Mouse (Mus musculus) erythroblast, embryonic 14.5 days (primary cell): ENCODE data around the gene Axl. TPM values are rescaled to one million over a fixed set of nuclear protein-coding genes. Genes with fewer than 3 reads are reported as not detected.

Experiments
- H3K27me3 ChIP-seq: 2 replicates; pipeline ENCODE4 v1.6.1; 2012; ENCODE audit warnings: inconsistent platforms; ENCODE audit not compliant: control insufficient read depth
- H3K36me3 ChIP-seq: 2 replicates; pipeline ENCODE4 v1.6.1; 2012; ENCODE audit warnings: mild to moderate bottlenecking, inconsistent platforms; ENCODE audit not compliant: control insufficient read depth
- H3K4me1 ChIP-seq: 2 replicates; pipeline ENCODE4 v1.6.1; 2012; ENCODE audit warnings: inconsistent platforms; ENCODE audit not compliant: control insufficient read depth
- H3K4me3 ChIP-seq: replicated peaks from 2 replicates; pipeline ENCODE3; 2012; ENCODE audit warnings: moderate library complexity, mild to moderate bottlenecking, inconsistent platforms
- H3K9me3 ChIP-seq: 2 replicates; pipeline ENCODE4 v1.6.1; 2012; ENCODE audit warnings: low read length, inconsistent platforms, mixed read lengths; ENCODE audit not compliant: control insufficient read depth
- GATA1 ChIP-seq: IDR thresholded peaks from 2 replicates; pipeline ENCODE4 v1.6.1; 2012; ENCODE audit warnings: low read length, inconsistent platforms, mixed read lengths
- TAL1 ChIP-seq: IDR thresholded peaks from 3 replicates; pipeline ENCODE4 v1.6.1; 2012; ENCODE audit warnings: low read length, inconsistent platforms, mixed read lengths
- polyA plus RNA-seq: library from polyadenylated mRNA; stranded (reverse); fragments of >175 nt; gene quantifications from 2 replicates; pipeline ENCODE4 v1.2.3, GENCODE M21; 2012

Gene Axl
- polyA plus RNA-seq, 1 experiment: 0.26 TPM

- Histone ChIP-seq H3K27me3 (no peaks in the 10 kb centered on the region), H3K9me3 (no peaks in the 10 kb centered on the region), H3K4me1 (peaks cover 22% of the 10 kb centered on the region), H3K4me3 (no peak overlapping the region), H3K36me3 (peaks cover 82% of the 10 kb centered on the region)
- TF ChIP-seq TAL1 (no peak), GATA1 (no peak)
These were observed 77.9 kb downstream of the Axl start for GRCm38 (mm10) chr7:25710519-25711130.

DNA sequence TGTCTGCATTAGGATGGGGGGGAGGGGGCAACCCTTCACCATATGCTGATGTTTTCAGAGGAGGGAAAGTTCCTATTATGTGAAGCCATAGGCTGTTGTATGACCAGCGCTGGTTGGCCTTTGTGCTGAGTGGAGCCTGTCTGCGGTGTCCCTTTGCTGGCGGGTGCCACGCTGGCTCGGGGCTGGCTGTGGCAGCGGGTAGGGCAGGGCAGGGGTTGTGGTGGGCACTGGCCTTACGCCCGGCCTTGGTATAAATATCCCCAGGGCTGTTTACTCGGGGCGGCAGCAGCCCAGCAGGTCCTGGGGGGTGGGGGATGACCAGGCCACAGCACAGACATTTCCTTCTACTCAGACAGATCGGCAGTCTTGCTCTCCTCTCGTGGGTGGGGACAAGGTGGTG, 78.5 kb downstream of the Axl start:
- H3K36me3 ChIP-seq: peaks cover 82% of the 10 kb centered on the region
- TF ChIP-seq TAL1 (no peak), GATA1 (no peak)
- H3K9me3 ChIP-seq: no peaks in the 10 kb centered on the region
- H3K4me3 ChIP-seq: no peak overlapping the region
- peaks cover 25% of the 10 kb centered on the region for H3K4me1 ChIP-seq
- no peaks in the 10 kb centered on the region for H3K27me3 ChIP-seq

GRCm38 (mm10) chr7:25707581-25708292, 80.8 kb downstream of the Axl start:
- Histone ChIP-seq H3K9me3 (no peaks in the 10 kb centered on the region), H3K4me3 (no peak overlapping the region), H3K27me3 (no peaks in the 10 kb centered on the region), H3K36me3 (peaks cover 77% of the 10 kb centered on the region), H3K4me1 (peaks cover 41% of the 10 kb centered on the region)
- TF ChIP-seq TAL1: no peak
- no peak for TF ChIP-seq GATA1

Other genes with a start within 250 kb of the Axl start
- not detected in 2 replicates for gene Ceacam2, start 248.8 kb downstream of the Axl start, polyA plus RNA-seq
- not detected in 2 replicates for gene Erich4, start 172.8 kb downstream of the Axl start, polyA plus RNA-seq
- 0.73 and 1.1 TPM in 2 replicates for gene Dmac2, start 169.3 kb downstream of the Axl start, polyA plus RNA-seq
- gene B3gnt8, start 162.1 kb downstream of the Axl start, polyA plus RNA-seq: 0.10 and 0.23 TPM in 2 replicates
- gene Bckdha, start 129.7 kb downstream of the Axl start, polyA plus RNA-seq: 2.4 and 3.2 TPM in 2 replicates
- gene Exosc5, start 129.5 kb downstream of the Axl start, polyA plus RNA-seq: 11.8 and 15.6 TPM in 2 replicates
- 0.01 and 0.11 TPM in 2 replicates for gene Tmem91, start 113.5 kb downstream of the Axl start, polyA plus RNA-seq
- 4.8 and 8.3 TPM in 2 replicates for gene B9d2, start 107.9 kb downstream of the Axl start, polyA plus RNA-seq
- gene Tgfb1, start 101.7 kb downstream of the Axl start, polyA plus RNA-seq: 21.9 and 23.6 TPM in 2 replicates
- gene Ccdc97, start 69.6 kb downstream of the Axl start, polyA plus RNA-seq: 8.8 and 9.3 TPM in 2 replicates
- 32.8 and 36.7 TPM in 2 replicates for gene Hnrnpul1, start 33.9 kb downstream of the Axl start, polyA plus RNA-seq
- not detected in 2 replicates for gene Cyp2s1, start 28.2 kb upstream of the Axl start, polyA plus RNA-seq
- not detected in 2 replicates for gene Cyp2b10, start 108.9 kb upstream of the Axl start, polyA plus RNA-seq